Mouse (Mus musculus) naive thymus-derived CD4-positive, alpha-beta T cell, adult 5 months (primary cell): ENCODE data around the gene Atp2a2. TPM values are rescaled to one million over a fixed set of nuclear protein-coding genes. Genes with fewer than 3 reads are reported as not detected.

Experiments used
- polyA plus RNA-seq: library from polyadenylated mRNA; unstranded; fragments of 100-300 nt; shearing (Covaris generic); gene quantifications from one replicate; pipeline ENCODE4 v1.2.1, GENCODE M21; 2017

Atp2a2 gene
- polyA plus RNA-seq: 91.6 TPM

GRCm38 (mm10) chr5:122502077-122502941 is at the start of gene Atp2a2:
Gene Atp2a2 (minus strand): TSS chr5:122502225.

DNA sequence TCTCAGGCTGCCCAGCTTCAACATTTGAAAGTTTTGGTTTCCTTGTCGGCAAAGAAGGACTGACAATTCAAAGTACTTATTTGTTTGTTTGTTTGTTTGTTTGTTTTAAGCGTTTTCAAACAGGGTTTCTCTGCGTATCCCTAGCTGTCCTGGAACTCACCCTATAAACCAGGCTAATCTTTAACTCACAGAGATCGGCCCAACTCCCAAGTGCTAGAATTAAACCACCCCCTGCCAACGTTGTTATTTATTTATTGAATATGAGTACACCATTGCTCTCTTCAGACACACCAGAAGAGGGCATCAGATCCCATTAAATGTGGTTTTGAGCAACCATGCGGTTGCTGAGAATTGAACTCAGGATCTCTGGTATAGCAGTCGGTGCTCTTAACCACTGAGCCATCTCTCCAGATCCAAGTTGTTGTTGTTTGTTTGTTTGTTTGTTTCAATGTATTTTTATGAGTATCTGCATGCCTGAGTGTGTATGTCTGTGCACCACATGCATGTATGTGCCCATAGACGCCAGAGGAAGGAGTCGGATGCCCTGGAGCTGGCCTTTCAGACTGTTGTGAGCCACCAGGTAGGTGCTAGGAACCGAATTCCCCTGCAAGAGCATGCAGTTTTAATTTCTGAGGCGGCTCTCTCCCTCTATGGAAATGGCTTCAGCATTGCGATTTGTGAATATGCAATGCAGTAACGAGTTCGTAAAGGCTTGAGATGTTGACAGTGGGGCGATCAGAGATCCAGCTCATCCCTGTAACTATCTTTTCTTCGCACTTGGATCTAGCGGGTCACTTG is 80.6 kb downstream of the Atp2a2 start, which contains the start of gene Anapc7:
Anapc7 (plus strand) TSS at position 423 of the 798 bp plus-strand sequence.

Other genes starting within 250 kb of the Atp2a2 start
- 0.42 TPM for gene Tctn1, start 237.8 kb downstream of the Atp2a2 start, polyA plus RNA-seq
- gene Pptc7, start 217.9 kb downstream of the Atp2a2 start, polyA plus RNA-seq: 67.5 TPM
- 5.1 TPM for gene Rad9b, start 148.0 kb downstream of the Atp2a2 start, polyA plus RNA-seq
- gene Vps29, start 147.9 kb downstream of the Atp2a2 start, polyA plus RNA-seq: 91.0 TPM
- gene Gpn3, start 130.3 kb downstream of the Atp2a2 start, polyA plus RNA-seq: 129 TPM
- gene Fam216a, start 129.9 kb downstream of the Atp2a2 start, polyA plus RNA-seq: 13.0 TPM
- gene Arpc3, start 110.3 kb downstream of the Atp2a2 start, polyA plus RNA-seq: 770 TPM
- gene Anapc7, start 80.5 kb downstream of the Atp2a2 start, polyA plus RNA-seq: 37.1 TPM
- 3.1 TPM for gene Ift81, start 112.3 kb upstream of the Atp2a2 start, polyA plus RNA-seq
- 4.9 TPM for gene P2rx7, start 141.7 kb upstream of the Atp2a2 start, polyA plus RNA-seq
- gene P2rx4, start 205.3 kb upstream of the Atp2a2 start, polyA plus RNA-seq: 98.2 TPM